9 mouse cellular contexts compared by ENCODE assay signal in the genomic region with DNA sequence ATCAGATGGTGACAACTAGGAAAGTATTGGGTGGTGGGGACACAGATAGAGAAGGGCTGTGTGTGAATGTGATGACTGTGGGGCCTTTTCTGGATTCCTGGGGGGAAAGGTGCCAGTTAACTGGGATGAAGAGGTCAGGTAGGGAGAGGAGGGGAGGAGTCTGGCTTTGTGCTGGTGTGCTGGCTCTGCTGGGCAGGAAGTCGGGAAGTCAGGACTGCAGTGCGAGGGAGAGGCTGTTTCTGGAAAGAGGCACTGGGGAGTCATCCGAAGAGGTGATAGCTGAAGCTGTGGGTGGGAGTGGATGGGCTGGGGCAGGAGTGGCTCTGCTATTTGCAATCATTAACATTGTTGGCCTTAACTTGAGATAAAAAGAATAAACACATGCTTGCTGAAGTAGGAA. TPM values are rescaled to one million over a fixed set of nuclear protein-coding genes. Genes with fewer than 3 reads are reported as not detected.
DNase-seq lines count a peak whose midpoint lies in the region.
"Had no signal": no experiment of that assay in that cellular context is flagged by ENCODE, and none has a peak within 500 bp of the region (broad histone marks: within the 10 kb centered on the region; RNA-seq: fewer than 3 reads in every experiment).

No protein-coding gene starts in this region.

- peak; percentile 26 for DNase-seq in urinary bladder, postnatal 25 days (ENCODE audit: low spot score)
- no peak for DNase-seq in urinary bladder, postnatal 10 days (ENCODE audit: low spot score)
- DNase-seq in heart, postnatal 25 days (ENCODE audit: low spot score) = peak; percentile 24
- DNase-seq in lung, postnatal 14 days = peak; percentile 15
- DNase-seq in embryo, embryonic 11 days = no peak
- DNase-seq in cerebellum, postnatal 10 days = no peak
- DNase-seq in gastrocnemius, postnatal 25 days = no peak
- DNase-seq: right cerebral cortex, postnatal 14 days had no signal

- intact Hi-C loops in heart, postnatal 25 days (cut with DNase I) = no loop called here

RNA-seq across cellular contexts. Expression of a gene that starts 23.7 kb away (rescaled TPM):
- total RNA-seq in heart, postnatal 25 days (2021) = 10 to 100 TPM; 23.3 to 24.6 TPM
- total RNA-seq in gastrocnemius, postnatal 25 days (2021) = 1 to 10 TPM; 6.1 to 6.7 TPM
- total RNA-seq: granulocyte monocyte progenitor cell, adult 5-6 weeks had no signal

Comparison
In these comparisons a context has a peak if more than half of its experiments do, and no peak if none do; other contexts are left out.
1. DNase-seq: peak in urinary bladder, postnatal 25 days (single experiment), heart, postnatal 25 days (single experiment) and lung, postnatal 14 days (single experiment); none in urinary bladder, postnatal 10 days (single experiment), embryo, embryonic 11 days (single experiment), cerebellum, postnatal 10 days (0 of 2) and gastrocnemius, postnatal 25 days (single experiment).